Comparison of ENCODE assay signal across 8 mouse cellular contexts in the genomic region with DNA sequence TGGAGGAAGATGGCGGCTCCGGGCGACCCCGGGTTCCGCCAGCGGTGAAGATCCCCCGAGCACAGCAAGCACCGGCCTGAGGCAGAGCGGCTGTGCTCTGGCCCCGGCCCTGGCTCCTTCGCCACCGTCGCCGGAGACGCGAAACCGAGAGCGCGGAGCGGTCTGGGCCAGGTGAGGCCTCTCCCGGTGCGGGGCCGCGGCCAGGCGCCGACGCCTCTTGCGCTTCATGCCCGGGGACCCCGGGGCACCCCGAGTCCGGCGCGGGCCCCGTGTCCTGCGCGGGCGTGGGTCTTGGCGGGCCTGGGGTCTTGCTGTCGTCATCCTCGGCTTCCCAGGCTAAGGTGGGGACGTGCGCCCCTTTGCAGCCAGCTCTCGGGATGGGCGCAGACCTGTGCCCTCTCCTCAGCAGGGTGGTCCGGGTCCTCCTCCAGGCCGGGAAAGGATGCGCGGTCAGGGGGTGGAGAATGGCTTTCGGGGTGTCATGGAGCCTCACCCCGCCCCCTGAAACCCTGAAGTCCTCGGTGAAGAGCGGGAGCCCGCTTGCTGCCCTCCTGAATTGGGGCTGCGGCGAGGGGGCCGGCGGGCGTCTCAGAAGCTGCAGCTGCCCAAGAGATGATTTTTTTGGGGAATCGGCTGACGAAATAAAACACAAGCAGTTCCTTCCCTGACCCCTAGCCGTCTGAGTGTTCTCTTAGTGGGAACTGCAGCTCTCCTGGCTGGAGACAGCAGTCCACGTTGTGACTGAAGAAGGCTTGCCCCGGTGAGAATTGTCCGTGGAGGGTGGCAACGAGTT. TPM values are rescaled to one million over a fixed set of nuclear protein-coding genes. Genes with fewer than 3 reads are reported as not detected.
A peak's percentile ranks its signal among the peaks of the same experiment; 100 is the strongest.
DNase-seq lines count a peak whose midpoint lies in the region; ATAC-seq lines count a peak whose summit lies in the region.

No protein-coding gene starts in this region.

- H3K4me2 ChIP-seq in heart, embryonic 14.5 days (ENCODE audit: low read length): peak overlapping the region; percentile 68

- DNase-seq in cerebellum, adult 11-12 months: peak; percentile 56
- DNase-seq in cerebellum, postnatal 4 days (ENCODE audit: low spot score in 2 of 2): no peak
- peak; percentile 64 for DNase-seq in CD4-positive, CD25-positive, alpha-beta regulatory T cell, adult 2 months (ENCODE audit: low read depth, low spot score)
- peak; percentile 56 for DNase-seq in kidney, postnatal 10 days
- DNase-seq in midbrain, embryonic 10.5 days (ENCODE audit: low spot score): no peak
- DNase-seq in thymus, adult 18-20 months: peak; percentile 49 to 62

- H3K27me3 ChIP-seq in heart, embryonic 14.5 days (ENCODE audit: control insufficient read depth, insufficient read depth, low read length): no peaks in the 10 kb centered on the region
- 0 out of 2 replicates have a peak, but pooled peaks cover 5% of the 10 kb centered on the region for H3K27me3 ChIP-seq in midbrain, embryonic 10.5 days (ENCODE audit: low read depth, poor library complexity, severe bottlenecking)

- under 1% methylated on average over 66 of the region's 66 CpGs for WGBS in heart, embryonic 14.5 days
- under 1% methylated on average over 66 of the region's 66 CpGs for WGBS in midbrain, embryonic 10.5 days

- no peaks in the 10 kb centered on the region for H3K36me3 ChIP-seq in heart, embryonic 14.5 days (ENCODE audit: control insufficient read depth, insufficient read depth, low read length)
- 0 out of 2 replicates have a peak, but pooled peaks cover 9% of the 10 kb centered on the region for H3K36me3 ChIP-seq in midbrain, embryonic 10.5 days

- no peaks in the 10 kb centered on the region for H3K9me3 ChIP-seq in heart, embryonic 14.5 days (ENCODE audit: control insufficient read depth, low read length)
- no peaks in the 10 kb centered on the region for H3K9me3 ChIP-seq in midbrain, embryonic 10.5 days (replicated peaks)

- peak overlapping the region; percentile 40 to 83 for H3K27ac ChIP-seq in heart, embryonic 14.5 days (replicated peaks in 1 of 2; ENCODE audit: control insufficient read depth in 1 of 2, insufficient read depth in 1 of 2, low read depth in 2 of 2, low read length in 2 of 2)
- peak overlapping the region; percentile 94 for H3K27ac ChIP-seq in midbrain, embryonic 10.5 days (replicated peaks)

- peaks cover 4 to 24% of the 10 kb centered on the region in 2 experiments for H3K4me1 ChIP-seq in heart, embryonic 14.5 days (ENCODE audit: control insufficient read depth in 2 of 2, insufficient read depth in 2 of 2, low read length in 2 of 2)
- peaks cover 26% of the 10 kb centered on the region for H3K4me1 ChIP-seq in midbrain, embryonic 10.5 days

- ATAC-seq in common myeloid progenitor, adult 5-6 weeks (replicated peaks; ENCODE audit: low read depth, poor library complexity, severe bottlenecking): peak; percentile 64
- peak; percentile 58 for ATAC-seq in heart, embryonic 14.5 days (ENCODE audit: insufficient number of reproducible peaks, insufficient read depth, low FRiP score, low read depth)

- H3K9ac ChIP-seq in heart, embryonic 14.5 days (ENCODE audit: low read length): peak overlapping the region; percentile 97

- peak overlapping the region; percentile 95 to 99 for H3K4me3 ChIP-seq in heart, embryonic 14.5 days (ENCODE audit: control insufficient read depth in 1 of 2, insufficient read depth in 1 of 2, low read depth in 1 of 2, low read length in 2 of 2)
- H3K4me3 ChIP-seq in midbrain, embryonic 10.5 days: peak overlapping the region; percentile 98

RNA-seq across cellular contexts. Expression of a gene that starts 0.5 kb away (rescaled TPM):
- total RNA-seq in common myeloid progenitor, adult 5-6 weeks (2017): 10.4 and 13.2 TPM in 2 replicates
- 12.7 and 15.7 TPM in 2 replicates for polyA plus RNA-seq in heart, embryonic 14.5 days (2014; fragmentation: Nextera tagmentation; extraction: Ambion mirVana)
- polyA plus RNA-seq in midbrain, embryonic 10.5 days (2016; fragmentation: Nextera tagmentation; extraction: Ambion mirVana): 24.2 and 25.3 TPM in 2 replicates

RNA-seq across cellular contexts. Expression of a gene that starts 8.6 kb away (rescaled TPM):
- total RNA-seq in common myeloid progenitor, adult 5-6 weeks (2017): 40.1 and 47.4 TPM in 2 replicates
- 20.8 and 24.0 TPM in 2 replicates for polyA plus RNA-seq in heart, embryonic 14.5 days (2014; fragmentation: Nextera tagmentation; extraction: Ambion mirVana)
- 35.2 and 36.3 TPM in 2 replicates for polyA plus RNA-seq in midbrain, embryonic 10.5 days (2016; fragmentation: Nextera tagmentation; extraction: Ambion mirVana)

Comparison
In these comparisons a context has a peak if more than half of its experiments do, and no peak if none do; other contexts are left out.
1. DNase-seq: peak in cerebellum, adult 11-12 months (single experiment), CD4-positive, CD25-positive, alpha-beta regulatory T cell, adult 2 months (single experiment), kidney, postnatal 10 days (single experiment) and thymus, adult 18-20 months (2 of 2); none in cerebellum, postnatal 4 days (0 of 2) and midbrain, embryonic 10.5 days (single experiment).